Mouse (Mus musculus) right cerebral cortex, postnatal 25 days (tissue): ENCODE measurements around the gene Abr.
A peak's percentile ranks its signal among the peaks of the same experiment; 100 is the strongest.

ENCODE experiments used
- DNase-seq: peaks from one replicate; pipeline ENCODE4 v3.0.0; 2022

Gene Abr

GRCm38 (mm10) chr11:76562165-76562564, 59.9 kb downstream of the Abr start:
- DNase-seq = peak; percentile 35

- DNase-seq = no peak
Measured at GRCm38 (mm10) chr11:76557837-76558236, 64.3 kb downstream of the Abr start.

- no peak for DNase-seq
Measured at GRCm38 (mm10) chr11:76548153-76548721, 73.9 kb downstream of the Abr start.

GRCm38 (mm10) chr11:76547420-76547819, 74.7 kb downstream of the Abr start:
- DNase-seq = no peak

GRCm38 (mm10) chr11:76546431-76546830, 75.7 kb downstream of the Abr start:
- no peak for DNase-seq

GRCm38 (mm10) chr11:76543300-76543699, 78.8 kb downstream of the Abr start:
- no peak for DNase-seq

GRCm38 (mm10) chr11:76540973-76541372, 81.1 kb downstream of the Abr start:
- no peak for DNase-seq

- DNase-seq = no peak
Measured at GRCm38 (mm10) chr11:76537401-76537800, 84.7 kb downstream of the Abr start.

- DNase-seq = no peak
Measured at GRCm38 (mm10) chr11:76536576-76537354, 85.3 kb downstream of the Abr start.

- DNase-seq = no peak
Measured at GRCm38 (mm10) chr11:76532001-76532400, 90.1 kb downstream of the Abr start.

GRCm38 (mm10) chr11:76530966-76531678, 91.0 kb downstream of the Abr start:
- peak; percentile 65 for DNase-seq

GRCm38 (mm10) chr11:76530168-76530935, 91.8 kb downstream of the Abr start:
- no peak for DNase-seq

GRCm38 (mm10) chr11:76529352-76530141, 92.6 kb downstream of the Abr start:
- peak; percentile 66 for DNase-seq

GRCm38 (mm10) chr11:76525646-76526351, 96.3 kb downstream of the Abr start:
- no peak for DNase-seq

GRCm38 (mm10) chr11:76524947-76525346, 97.2 kb downstream of the Abr start:
- DNase-seq = no peak

GRCm38 (mm10) chr11:76523356-76523755, 98.8 kb downstream of the Abr start:
- DNase-seq = peak; percentile 67

- no peak for DNase-seq
Measured at GRCm38 (mm10) chr11:76520889-76521288, 101.2 kb downstream of the Abr start.

- no peak for DNase-seq
Measured at GRCm38 (mm10) chr11:76518613-76519012, 103.5 kb downstream of the Abr start.

GRCm38 (mm10) chr11:76518125-76518524, 104.0 kb downstream of the Abr start:
- DNase-seq = no peak

GRCm38 (mm10) chr11:76516951-76517350, 105.2 kb downstream of the Abr start:
- DNase-seq = no peak

- DNase-seq = no peak
Measured at GRCm38 (mm10) chr11:76515123-76515522, 107.0 kb downstream of the Abr start.

GRCm38 (mm10) chr11:76510977-76511376, 111.1 kb downstream of the Abr start:
- no peak for DNase-seq
